Mouse (Mus musculus): Measurements from ENCODE around the gene Atg9a. TPM values are rescaled to one million over a fixed set of nuclear protein-coding genes. Genes with fewer than 3 reads are reported as not detected.

The Atg9a gene
- polyA plus RNA-seq, 2 experiments, result 31.5 to 46.1 TPM

DNA sequence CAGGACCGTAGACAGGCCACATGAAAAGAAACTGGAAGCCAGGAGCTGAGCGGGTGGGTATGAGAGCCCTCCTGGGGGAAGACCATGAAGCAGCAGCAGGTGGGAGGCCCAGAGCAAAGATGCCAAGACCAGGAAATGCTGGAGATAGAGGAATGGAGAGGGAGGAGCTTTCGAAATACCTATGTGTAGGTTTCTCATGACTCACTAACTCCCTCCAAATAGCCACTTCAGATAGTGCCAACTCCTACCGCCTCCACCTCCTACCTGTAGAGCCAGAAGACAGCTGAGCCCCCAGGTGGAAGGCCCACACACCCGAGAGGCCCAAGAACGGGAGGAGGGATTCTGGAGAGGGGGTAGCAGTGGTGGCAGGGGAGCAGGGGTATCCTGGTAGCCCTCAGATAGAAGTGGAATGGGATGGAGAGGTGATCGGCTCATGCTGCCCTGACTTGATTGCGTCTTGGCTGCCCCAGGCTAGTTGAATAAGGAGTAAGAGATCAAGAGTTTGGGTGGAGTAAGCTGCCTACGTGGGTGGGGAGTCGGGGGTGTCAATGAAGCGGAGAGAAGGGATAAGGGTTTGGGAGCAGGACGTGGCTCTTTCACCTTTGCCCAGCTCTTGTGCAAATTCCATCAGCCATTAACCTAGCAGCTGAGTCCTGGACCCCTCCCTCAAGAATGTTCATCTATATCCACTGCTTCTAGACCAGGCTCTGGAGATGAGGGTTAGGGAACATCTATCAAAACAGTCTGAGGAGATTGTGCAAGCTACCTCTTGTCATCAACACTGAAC is 58.4 kb downstream of the Atg9a start, which contains the start of gene Slc23a3:
TSS of gene Slc23a3 (minus strand) at position 470 of the 787 bp plus-strand sequence.
- H3K9ac ChIP-seq (ENCODE audit: low read depth, low read length, severe bottlenecking), result no peak within 1 kb of the TSS

More for the DNA sequence above, 58.4 kb downstream of the Atg9a start, which contains the start of gene Slc23a3:
- Histone ChIP-seq H3K4me3 (replicated peaks; ENCODE audit: low read length) (no peak within 1 kb of the TSS), H3K9me3 (ENCODE audit: control insufficient read depth, low read length) (no peaks in the 10 kb centered on the region), H3K27ac (replicated peaks; ENCODE audit: low read depth, low read length) (no peak within 1 kb of the TSS), H3K27me3 (ENCODE audit: control insufficient read depth, insufficient read depth, low read length) (no peaks in the 10 kb centered on the region), H3K4me1 (ENCODE audit: control insufficient read depth, insufficient read depth, low read length) (no peaks in the 10 kb centered on the region), H3K4me2 (replicated peaks; ENCODE audit: low read depth, low read length, severe bottlenecking) (no peak within 1 kb of the TSS), H3K36me3 (ENCODE audit: control insufficient read depth, insufficient read depth, low read length) (peaks cover 36% of the 10 kb centered on the region)
- no peak for ATAC-seq (ENCODE audit: low FRiP score, low read depth)
- 63% methylated on average over 12 of the region's 12 CpGs for WGBS
- no peak for TF ChIP-seq POLR2A (IDR thresholded peaks at IDR 0.05; ENCODE audit: borderline replicate concordance, extremely low read depth, insufficient read depth, insufficient read length)
- no peak for DNase-seq (ENCODE audit: low spot score)

Small RNA genes lying within 50 kb of the gene (microRNA-seq; reads per million reads assigned to microRNA genes)
- gene Gm27943, result not detected

Other genes starting within 250 kb of the Atg9a start
- gene Ihh, start 240.5 kb downstream of the Atg9a start, polyA plus RNA-seq (2012; rRNA removed), result 30.6 and 41.2 TPM in 2 replicates
- gene Ihh, start 240.5 kb downstream of the Atg9a start, polyA plus RNA-seq (2014; fragmentation: Nextera tagmentation; extraction: Ambion mirVana), result 6.0 and 7.3 TPM in 2 replicates
- gene Nhej1, start 67.0 kb downstream of the Atg9a start, polyA plus RNA-seq (2012; rRNA removed), result 4.4 and 4.8 TPM in 2 replicates
- gene Nhej1, start 67.0 kb downstream of the Atg9a start, polyA plus RNA-seq (2014; fragmentation: Nextera tagmentation; extraction: Ambion mirVana), result 7.8 and 10.8 TPM in 2 replicates
- gene Slc23a3, start 58.3 kb downstream of the Atg9a start, polyA plus RNA-seq (2012; rRNA removed), result 0.55 and 0.58 TPM in 2 replicates
- 0.11 and 0.12 TPM in 2 replicates for gene Slc23a3, start 58.3 kb downstream of the Atg9a start, polyA plus RNA-seq (2014; fragmentation: Nextera tagmentation; extraction: Ambion mirVana)
- 48.1 and 56.7 TPM in 2 replicates for gene Cnppd1, start 49.5 kb downstream of the Atg9a start, polyA plus RNA-seq (2012; rRNA removed)
- gene Cnppd1, start 49.5 kb downstream of the Atg9a start, polyA plus RNA-seq (2014; fragmentation: Nextera tagmentation; extraction: Ambion mirVana), result 37.8 and 39.7 TPM in 2 replicates
- gene Retreg2, start 49.4 kb downstream of the Atg9a start, polyA plus RNA-seq (2012; rRNA removed), result 74.8 and 101 TPM in 2 replicates
- gene Retreg2, start 49.4 kb downstream of the Atg9a start, polyA plus RNA-seq (2014; fragmentation: Nextera tagmentation; extraction: Ambion mirVana), result 46.4 and 48.1 TPM in 2 replicates
- gene Zfand2b, start 23.6 kb downstream of the Atg9a start, polyA plus RNA-seq (2012; rRNA removed), result 53.2 and 58.5 TPM in 2 replicates
- 40.2 TPM in 2 replicates for gene Zfand2b, start 23.6 kb downstream of the Atg9a start, polyA plus RNA-seq (2014; fragmentation: Nextera tagmentation; extraction: Ambion mirVana)
- gene Abcb6, start 11.8 kb downstream of the Atg9a start, polyA plus RNA-seq (2012; rRNA removed), result 27.3 and 34.2 TPM in 2 replicates
- 29.7 and 34.1 TPM in 2 replicates for gene Abcb6, start 11.8 kb downstream of the Atg9a start, polyA plus RNA-seq (2014; fragmentation: Nextera tagmentation; extraction: Ambion mirVana)
- gene Ankzf1, start within 50 bp of the Atg9a start, polyA plus RNA-seq (2012; rRNA removed), result 34.1 and 34.7 TPM in 2 replicates
- 19.2 and 23.2 TPM in 2 replicates for gene Ankzf1, start within 50 bp of the Atg9a start, polyA plus RNA-seq (2014; fragmentation: Nextera tagmentation; extraction: Ambion mirVana)
- 41.4 and 46.0 TPM in 2 replicates for gene Glb1l, start 18.6 kb upstream of the Atg9a start, polyA plus RNA-seq (2012; rRNA removed)
- gene Glb1l, start 18.6 kb upstream of the Atg9a start, polyA plus RNA-seq (2014; fragmentation: Nextera tagmentation; extraction: Ambion mirVana), result 17.7 and 18.2 TPM in 2 replicates
- gene Stk16, start 18.6 kb upstream of the Atg9a start, polyA plus RNA-seq (2012; rRNA removed), result 245 and 269 TPM in 2 replicates
- gene Stk16, start 18.6 kb upstream of the Atg9a start, polyA plus RNA-seq (2014; fragmentation: Nextera tagmentation; extraction: Ambion mirVana), result 110 and 118 TPM in 2 replicates
- 20.9 and 25.1 TPM in 2 replicates for gene Tuba4a, start 27.7 kb upstream of the Atg9a start, polyA plus RNA-seq (2012; rRNA removed)
- 38.5 and 55.9 TPM in 2 replicates for gene Tuba4a, start 27.7 kb upstream of the Atg9a start, polyA plus RNA-seq (2014; fragmentation: Nextera tagmentation; extraction: Ambion mirVana)
- gene A630095N17Rik, start 39.9 kb upstream of the Atg9a start, polyA plus RNA-seq (2012; rRNA removed), result not detected in 2 replicates
- not detected in 2 replicates for gene A630095N17Rik, start 39.9 kb upstream of the Atg9a start, polyA plus RNA-seq (2014; fragmentation: Nextera tagmentation; extraction: Ambion mirVana)
- gene Dnajb2, start 44.2 kb upstream of the Atg9a start, polyA plus RNA-seq (2012; rRNA removed), result 41.9 and 44.9 TPM in 2 replicates
- gene Dnajb2, start 44.2 kb upstream of the Atg9a start, polyA plus RNA-seq (2014; fragmentation: Nextera tagmentation; extraction: Ambion mirVana), result 20.4 and 22.4 TPM in 2 replicates
- 0.42 and 0.54 TPM in 2 replicates for gene Ptprn, start 72.3 kb upstream of the Atg9a start, polyA plus RNA-seq (2012; rRNA removed)
- 0.12 and 0.44 TPM in 2 replicates for gene Ptprn, start 72.3 kb upstream of the Atg9a start, polyA plus RNA-seq (2014; fragmentation: Nextera tagmentation; extraction: Ambion mirVana)
- 0.16 TPM in 1 of 2 replicates, not detected in the other for gene Resp18, start 86.2 kb upstream of the Atg9a start, polyA plus RNA-seq (2012; rRNA removed)
- not detected in 2 replicates for gene Resp18, start 86.2 kb upstream of the Atg9a start, polyA plus RNA-seq (2014; fragmentation: Nextera tagmentation; extraction: Ambion mirVana)
- gene Dnpep, start 125.8 kb upstream of the Atg9a start, polyA plus RNA-seq (2012; rRNA removed), result 126 and 142 TPM in 2 replicates
- 112 and 115 TPM in 2 replicates for gene Dnpep, start 125.8 kb upstream of the Atg9a start, polyA plus RNA-seq (2014; fragmentation: Nextera tagmentation; extraction: Ambion mirVana)
- 50.7 and 53.7 TPM in 2 replicates for gene Des, start 168.1 kb upstream of the Atg9a start, polyA plus RNA-seq (2012; rRNA removed)
- 59.0 and 78.6 TPM in 2 replicates for gene Des, start 168.1 kb upstream of the Atg9a start, polyA plus RNA-seq (2014; fragmentation: Nextera tagmentation; extraction: Ambion mirVana)
- 77.9 and 114 TPM in 2 replicates for gene Speg, start 183.1 kb upstream of the Atg9a start, polyA plus RNA-seq (2012; rRNA removed)
- gene Speg, start 183.1 kb upstream of the Atg9a start, polyA plus RNA-seq (2014; fragmentation: Nextera tagmentation; extraction: Ambion mirVana), result 15.3 and 21.8 TPM in 2 replicates
- gene Gmppa, start 243.7 kb upstream of the Atg9a start, polyA plus RNA-seq (2012; rRNA removed), result 144 and 199 TPM in 2 replicates
- gene Gmppa, start 243.7 kb upstream of the Atg9a start, polyA plus RNA-seq (2014; fragmentation: Nextera tagmentation; extraction: Ambion mirVana), result 71.8 and 74.9 TPM in 2 replicates